Mouse (Mus musculus) limb, embryonic 11.5 days (tissue): ENCODE measurements at regions not wholly inside any gene's neighbourhood (a gene's known extent, or its start where the extent isn't known, plus 50 kb on each side); places are given as distances from the start of the nearest gene placed in this dataset.
A peak's percentile ranks its signal among the peaks of the same experiment; 100 is the strongest.
"Not testable (repeated sequence)": the region's sequence is repeated elsewhere in the genome, so short reads cannot be mapped to it uniquely, and the experiment has no call there.

Experiments used
- ATAC-seq: fragments of 200-750 bp; cut with Nextera tagmentation; 2 replicates; pipeline ENCODE4 v1.8.0; 2017; ENCODE audit warnings: low read depth; ENCODE audit not compliant: insufficient number of reproducible peaks, low FRiP score, low TSS enrichment
- DNase-seq: peaks from one replicate; pipeline ENCODE4 v3.0.0-alpha.2; 2015; ENCODE audit warnings: low spot score
- H3K27ac ChIP-seq: fragments of 300-500 bp; sonication (generic); replicated peaks from 2 replicates; pipeline ENCODE4 v1.5.1; 2014; ENCODE audit warnings: low read depth, mild to moderate bottlenecking, low read length
- H3K27me3 ChIP-seq: fragments of 300-500 bp; sonication (generic); 2 replicates; pipeline ENCODE4 v1.6.1; 2014; ENCODE audit warnings: mild to moderate bottlenecking, low read length, mixed read lengths; ENCODE audit not compliant: control insufficient read depth, insufficient read depth
- H3K36me3 ChIP-seq: fragments of 300-500 bp; sonication (generic); 2 replicates; pipeline ENCODE4 v1.6.1; 2014; ENCODE audit warnings: mild to moderate bottlenecking, low read length, moderate library complexity, mixed read lengths; ENCODE audit not compliant: control insufficient read depth, insufficient read depth
- H3K4me1 ChIP-seq: fragments of 300-500 bp; sonication (generic); 2 replicates; pipeline ENCODE4 v1.6.1; 2014; ENCODE audit warnings: low read length, mixed read lengths; ENCODE audit not compliant: control insufficient read depth, insufficient read depth
- H3K4me2 ChIP-seq: fragments of 300-500 bp; sonication (generic); 2 replicates; pipeline ENCODE4 v1.6.1; 2014; ENCODE audit warnings: low read depth, mild to moderate bottlenecking, moderate library complexity; ENCODE audit not compliant: severe bottlenecking
- H3K4me3 ChIP-seq: fragments of 300-500 bp; sonication (generic); 2 replicates; pipeline ENCODE4 v1.5.1; 2014; ENCODE audit warnings: low read depth, low read length
- H3K9ac ChIP-seq: fragments of 300-500 bp; sonication (generic); 2 replicates; pipeline ENCODE4 v1.6.1; 2014; ENCODE audit warnings: mild to moderate bottlenecking, low read length
- H3K9me3 ChIP-seq: fragments of 300-500 bp; sonication (generic); 2 replicates; pipeline ENCODE4 v1.6.1; 2016; ENCODE audit warnings: low read length; ENCODE audit not compliant: control insufficient read depth
- WGBS: fragments of 180-500 bp; shearing (Covaris S2); extraction: QIAGEN DNeasy Blood & Tissue Kit; methylation state at CpG from one replicate; pipeline ENCODE4 v1.1.7; 2014; 5-methylcytosine and 5-hydroxymethylcytosine counted together

- no peak overlapping the region for H3K27ac ChIP-seq
- H3K4me1 ChIP-seq = peaks cover 9% of the 10 kb centered on the region
- no peaks in the 10 kb centered on the region for H3K27me3 ChIP-seq
- H3K4me2 ChIP-seq = no peak overlapping the region
- ATAC-seq (no peak), DNase-seq (no peak)
- WGBS = 77% methylated on average over 1 of the region's 1 CpGs
- no peaks in the 10 kb centered on the region for H3K36me3 ChIP-seq
- H3K9me3 ChIP-seq = no peaks in the 10 kb centered on the region
- no peak overlapping the region for H3K4me3 ChIP-seq
- no peak overlapping the region for H3K9ac ChIP-seq
Measured at GRCm38 (mm10) chr2:166516261-166516660, 197.4 kb downstream of the Prex1 start.

DNA sequence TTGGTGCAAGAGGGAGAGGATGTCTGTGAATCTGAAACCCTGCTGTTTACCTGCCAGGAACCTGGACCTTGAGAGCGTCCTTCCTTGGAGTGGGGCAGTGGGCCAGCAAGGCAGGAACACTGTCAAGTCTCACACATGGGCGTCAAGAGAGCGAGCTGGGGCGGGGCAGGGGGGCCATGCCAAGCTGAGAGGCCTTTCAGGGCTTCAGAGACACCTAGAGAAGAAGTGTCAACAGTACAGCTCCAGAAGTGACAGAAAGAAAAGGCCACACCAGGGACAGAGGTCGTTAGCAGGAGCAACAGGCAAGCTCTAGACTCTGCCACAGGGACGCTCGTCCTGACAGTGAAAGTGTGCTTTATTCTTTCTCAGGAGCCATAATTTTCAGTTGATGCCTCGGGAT is 199.0 kb downstream of the Prex1 start:
- Histone ChIP-seq H3K4me2 (no peak overlapping the region), H3K9ac (no peak overlapping the region), H3K27ac (no peak overlapping the region), H3K4me1 (peaks cover 9% of the 10 kb centered on the region), H3K27me3 (no peaks in the 10 kb centered on the region), H3K4me3 (no peak overlapping the region), H3K9me3 (no peaks in the 10 kb centered on the region), H3K36me3 (no peaks in the 10 kb centered on the region)
- no peak for DNase-seq
- no peak for ATAC-seq
- 24% methylated on average over 8 of the region's 8 CpGs for WGBS

- Histone ChIP-seq H3K9me3 (no peaks in the 10 kb centered on the region; the same call in 1 of the 2 replicates), H3K4me3 (no peak overlapping the region), H3K9ac (no peak overlapping the region), H3K27me3 (no peaks in the 10 kb centered on the region), H3K27ac (no peak overlapping the region), H3K4me1 (peaks cover 5% of the 10 kb centered on the region; the same call in 1 of the 2 replicates), H3K36me3 (no peaks in the 10 kb centered on the region), H3K4me2 (no peak overlapping the region)
- 78% methylated on average over 8 of the region's 8 CpGs for WGBS
- ATAC-seq (no peak), DNase-seq (peak; percentile 45)
Measured at GRCm38 (mm10) chr2:166512488-166512887, 201.1 kb downstream of the Prex1 start.

- not testable (repeated sequence) for H3K27ac ChIP-seq, DNase-seq, ATAC-seq
Measured at GRCm38 (mm10) chr2:166511477-166511876, 202.2 kb downstream of the Prex1 start.

GRCm38 (mm10) chr2:166510776-166511175 is 202.9 kb downstream of the Prex1 start:
- no peak for DNase-seq
- 91% methylated on average over 4 of the region's 4 CpGs for WGBS
- Histone ChIP-seq H3K4me3 (no peak overlapping the region), H3K27me3 (no peaks in the 10 kb centered on the region), H3K36me3 (no peaks in the 10 kb centered on the region), H3K4me1 (no peaks in the 10 kb centered on the region), H3K9me3 (no peaks in the 10 kb centered on the region; the same call in 1 of the 2 replicates), H3K27ac (no peak overlapping the region), H3K4me2 (no peak overlapping the region), H3K9ac (no peak overlapping the region)
- ATAC-seq = no peak

More at GRCm38 (mm10) chr2:166511477-166511876, 202.2 kb downstream of the Prex1 start:
- 88% methylated on average over 3 of the region's 3 CpGs for WGBS
- H3K4me1 ChIP-seq, H3K4me3 ChIP-seq, H3K36me3 ChIP-seq, H3K4me2 ChIP-seq, H3K27me3 ChIP-seq, H3K9me3 ChIP-seq, H3K9ac ChIP-seq: not testable (repeated sequence)

DNA sequence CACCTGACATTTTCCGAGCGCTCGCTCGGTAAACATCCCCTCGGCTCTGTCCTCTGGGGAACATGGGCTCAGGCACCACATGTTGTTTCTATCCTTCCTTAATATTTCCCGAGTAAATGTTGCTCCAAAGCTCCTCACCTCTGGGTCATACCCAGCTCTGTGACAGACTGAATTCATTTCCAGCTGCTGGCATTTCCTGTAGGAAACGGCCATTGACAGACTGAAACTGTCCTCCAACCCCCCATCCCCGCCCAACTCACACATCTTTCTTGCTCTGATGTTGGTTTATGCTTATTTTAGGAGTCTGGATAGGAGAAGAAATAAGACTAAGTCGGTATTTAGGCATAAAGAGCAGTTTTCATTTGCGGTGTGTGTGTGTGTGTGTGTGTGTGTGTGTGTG is 204.0 kb downstream of the Prex1 start:
- Histone ChIP-seq H3K4me1 (peaks cover 7% of the 10 kb centered on the region; the same call in 1 of the 2 replicates), H3K27ac (no peak overlapping the region), H3K36me3 (no peaks in the 10 kb centered on the region), H3K4me2 (no peak overlapping the region), H3K9me3 (no peaks in the 10 kb centered on the region; the same call in 1 of the 2 replicates), H3K9ac (no peak overlapping the region), H3K4me3 (no peak overlapping the region), H3K27me3 (no peaks in the 10 kb centered on the region)
- 75% methylated on average over 10 of the region's 10 CpGs for WGBS
- DNase-seq (no peak), ATAC-seq (no peak)

- Histone ChIP-seq H3K27ac (no peak overlapping the region), H3K4me2 (no peak overlapping the region), H3K9me3 (no peaks in the 10 kb centered on the region; the same call in 1 of the 2 replicates), H3K36me3 (no peaks in the 10 kb centered on the region), H3K4me1 (peaks cover 15% of the 10 kb centered on the region; the same call in 1 of the 2 replicates), H3K4me3 (no peak overlapping the region), H3K27me3 (no peaks in the 10 kb centered on the region), H3K9ac (no peak overlapping the region)
- ATAC-seq = no peak
- DNase-seq = no peak
- 78% methylated on average over 8 of the region's 8 CpGs for WGBS
Measured at GRCm38 (mm10) chr2:166508656-166509420, 204.8 kb downstream of the Prex1 start.

DNA sequence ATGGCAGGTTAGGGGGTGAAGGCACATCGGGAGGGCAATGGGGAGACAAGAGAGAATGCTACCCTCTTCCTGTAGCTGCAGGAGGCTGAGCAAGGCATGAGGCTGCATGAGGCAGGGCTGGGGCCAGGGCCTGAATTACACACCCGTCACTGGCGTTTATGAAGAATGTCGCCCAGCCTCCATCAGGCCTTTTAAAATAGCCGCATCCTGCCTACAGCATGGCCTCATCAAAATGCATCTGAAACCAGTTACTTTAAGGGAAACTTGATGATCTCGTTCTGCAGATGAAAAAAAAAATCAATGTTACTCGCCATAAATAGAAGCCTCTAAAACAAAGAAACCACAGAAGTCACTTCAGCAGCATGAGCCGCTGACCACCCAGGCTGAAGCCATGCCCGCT is 208.3 kb downstream of the Prex1 start:
- DNase-seq = no peak
- no peak for ATAC-seq
- Histone ChIP-seq H3K4me2 (no peak overlapping the region), H3K36me3 (no peaks in the 10 kb centered on the region), H3K4me1 (peaks cover 20% of the 10 kb centered on the region; the same call in 1 of the 2 replicates), H3K27ac (0 out of 2 replicates have a peak overlapping the region, but pooled peaks have one; percentile 32), H3K9me3 (no peaks in the 10 kb centered on the region; the same call in 1 of the 2 replicates), H3K27me3 (no peaks in the 10 kb centered on the region), H3K4me3 (no peak overlapping the region), H3K9ac (no peak overlapping the region)
- 38% methylated on average over 9 of the region's 9 CpGs for WGBS
